Mouse (Mus musculus): Measurements from ENCODE around the gene Adam1a. TPM values are rescaled to one million over a fixed set of nuclear protein-coding genes. Genes with fewer than 3 reads are reported as not detected.
"Not testable (repeated sequence)": the region's sequence is repeated elsewhere in the genome, so short reads cannot be mapped to it uniquely, and the experiment has no call there.

The Adam1a gene
- polyA plus RNA-seq, 1 experiment: 4.8 TPM

GRCm38 (mm10) chr5:121564468-121564895 is 19.2 kb upstream of the Adam1a start:
- DNase-seq (ENCODE audit: low read depth): no peak

GRCm38 (mm10) chr5:121562436-121562835 is 17.2 kb upstream of the Adam1a start:
- no peak for DNase-seq (ENCODE audit: low read depth)

GRCm38 (mm10) chr5:121549196-121549595 is 3.9 kb upstream of the Adam1a start:
- DNase-seq (ENCODE audit: low read depth): no peak

- no peak for DNase-seq (ENCODE audit: low read depth)
These were observed 1.8 kb upstream of the Adam1a start for GRCm38 (mm10) chr5:121547084-121547483.

GRCm38 (mm10) chr5:121546530-121546895 is 1.2 kb upstream of the Adam1a start:
- DNase-seq (ENCODE audit: low read depth): no peak

- no peak for DNase-seq (ENCODE audit: low read depth)
These were observed 679 bp upstream of the Adam1a start, which contains the start of gene Mapkapk5 for GRCm38 (mm10) chr5:121545793-121546529. TSS of gene Mapkapk5 (minus strand) at chr5:121545905.

GRCm38 (mm10) chr5:121543370-121543769 is 1.9 kb downstream of the Adam1a start:
- no peak for DNase-seq (ENCODE audit: low read depth)

GRCm38 (mm10) chr5:121541235-121541634 is 4.0 kb downstream of the Adam1a start:
- DNase-seq (ENCODE audit: low read depth): no peak

- no peak for DNase-seq (ENCODE audit: low read depth)
These were observed 5.2 kb downstream of the Adam1a start for GRCm38 (mm10) chr5:121540066-121540465.

- no peak for DNase-seq (ENCODE audit: low read depth)
These were observed 7.7 kb downstream of the Adam1a start for GRCm38 (mm10) chr5:121537588-121537987.

GRCm38 (mm10) chr5:121536921-121537555 is 8.2 kb downstream of the Adam1a start:
- DNase-seq (ENCODE audit: low read depth): no peak

GRCm38 (mm10) chr5:121535116-121535515 is 10.2 kb downstream of the Adam1a start:
- DNase-seq (ENCODE audit: low read depth): no peak

- DNase-seq (ENCODE audit: low read depth): no peak
These were observed 10.8 kb downstream of the Adam1a start for GRCm38 (mm10) chr5:121534521-121534920.

GRCm38 (mm10) chr5:121526961-121527360 is 18.3 kb downstream of the Adam1a start:
- DNase-seq (ENCODE audit: low read depth): no peak

GRCm38 (mm10) chr5:121526526-121526925 is 18.8 kb downstream of the Adam1a start:
- DNase-seq (ENCODE audit: low read depth): no peak

- DNase-seq (ENCODE audit: low read depth): no peak
These were observed 19.4 kb downstream of the Adam1a start for GRCm38 (mm10) chr5:121525774-121526450.

GRCm38 (mm10) chr5:121519758-121520157 is 25.5 kb downstream of the Adam1a start:
- not testable (repeated sequence) for DNase-seq (ENCODE audit: low read depth)

GRCm38 (mm10) chr5:121518983-121519382 is 26.3 kb downstream of the Adam1a start:
- no peak for DNase-seq (ENCODE audit: low read depth)

GRCm38 (mm10) chr5:121510009-121510408 is 35.3 kb downstream of the Adam1a start:
- DNase-seq (ENCODE audit: low read depth): no peak

GRCm38 (mm10) chr5:121506846-121507245 is 38.4 kb downstream of the Adam1a start:
- DNase-seq (ENCODE audit: low read depth): no peak

- no peak for DNase-seq (ENCODE audit: low read depth)
These were observed 42.1 kb downstream of the Adam1a start, which contains the start of gene Adam1b for GRCm38 (mm10) chr5:121503231-121503630. TSS of gene Adam1b (minus strand) at chr5:121503435.

GRCm38 (mm10) chr5:121501424-121501996 is 43.8 kb downstream of the Adam1a start:
- DNase-seq (ENCODE audit: low read depth): not testable (repeated sequence)

All from gonadal fat pad, adult 2 months (tissue).